10 mouse cellular contexts compared by ENCODE assay signal in genomic region chr15:8717021-8717571, GRCm38 (mm10). TPM values are rescaled to one million over a fixed set of nuclear protein-coding genes. Genes with fewer than 3 reads are reported as not detected.
DNase-seq lines count a peak whose midpoint lies in the region; ATAC-seq and TF ChIP-seq lines count a peak whose summit lies in the region.
"Had no signal": no experiment of that assay in that cellular context is flagged by ENCODE, and none has a peak within 500 bp of the region (broad histone marks: within the 10 kb centered on the region; RNA-seq: fewer than 3 reads in every experiment).

No protein-coding gene starts in this region.

- 0 out of 2 replicates have a peak overlapping the region, but pooled peaks have one; percentile 12 for H3K4me2 ChIP-seq in intestine, embryonic 14.5 days (ENCODE audit: low read length)
- no peak overlapping the region for H3K4me2 ChIP-seq in intestine, postnatal 0 days (replicated peaks; ENCODE audit: low read depth)
- H3K4me2 ChIP-seq in midbrain, embryonic 13.5 days (replicated peaks) = peak overlapping the region; percentile 22; the same call in 1 of the 2 replicates

- ATAC-seq in intestine, embryonic 14.5 days (replicated peaks; ENCODE audit: low FRiP score, low TSS enrichment, low read depth) = no peak
- no peak for ATAC-seq in intestine, postnatal 0 days
- ATAC-seq in midbrain, embryonic 13.5 days = 0 out of 2 replicates have a peak, but pooled peaks have one; percentile 24

- H3K9me3 ChIP-seq in intestine, embryonic 14.5 days (ENCODE audit: control insufficient read depth, low read length) = no peaks in the 10 kb centered on the region
- H3K9me3 ChIP-seq in intestine, postnatal 0 days (ENCODE audit: control insufficient read depth) = no peaks in the 10 kb centered on the region
- no peaks in the 10 kb centered on the region for H3K9me3 ChIP-seq in ES-Bruce4 (replicated peaks; ENCODE audit: control insufficient read depth, insufficient read depth, low read length, poor library complexity, severe bottlenecking)
- H3K9me3 ChIP-seq in forebrain, embryonic 10.5 days = no peaks in the 10 kb centered on the region
- H3K9me3 ChIP-seq in midbrain, embryonic 13.5 days = no peaks in the 10 kb centered on the region

- TF ChIP-seq CTCF in intestine, postnatal 0 days (IDR thresholded peaks at IDR 0.05; ENCODE audit: low read depth) = no peak
- no peak for TF ChIP-seq CTCF in ES-Bruce4 (IDR thresholded peaks at IDR 0.05; ENCODE audit: low read depth, low read length)

- no peak overlapping the region for H3K27ac ChIP-seq in intestine, embryonic 14.5 days (ENCODE audit: low read depth)
- no peak overlapping the region for H3K27ac ChIP-seq in intestine, postnatal 0 days (ENCODE audit: low read depth, low read length)
- peak overlapping the region; percentile 68 for H3K27ac ChIP-seq in ES-Bruce4 (ENCODE audit: insufficient read depth, low read length)
- H3K27ac ChIP-seq in forebrain, embryonic 10.5 days = peak overlapping the region; percentile 66; the same call in 1 of the 2 replicates
- H3K27ac ChIP-seq in midbrain, embryonic 13.5 days = no peak overlapping the region

- TF ChIP-seq EP300 in ES-Bruce4 (IDR thresholded peaks at IDR 0.05; ENCODE audit: insufficient read depth, low read depth, low read length) = no peak

- no peak overlapping the region for H3K4me3 ChIP-seq in intestine, embryonic 14.5 days (ENCODE audit: low read depth, low read length)
- no peak overlapping the region for H3K4me3 ChIP-seq in intestine, postnatal 0 days (ENCODE audit: low read depth, low read length)
- H3K4me3 ChIP-seq in ES-Bruce4 (ENCODE audit: low read depth, low read length) = no peak overlapping the region
- peak overlapping the region; percentile 27; the same call in 1 of the 2 replicates for H3K4me3 ChIP-seq in forebrain, embryonic 10.5 days
- no peak overlapping the region for H3K4me3 ChIP-seq in midbrain, embryonic 13.5 days (replicated peaks)

- no peak for DNase-seq in intestine, embryonic 14.5 days (ENCODE audit: low spot score)
- no peak for DNase-seq in forebrain, embryonic 10.5 days (ENCODE audit: extremely low spot score, low spot score)
- DNase-seq in adrenal gland, postnatal 10 days = no peak
- DNase-seq in spleen, adult 18-20 months = no peak
- DNase-seq in ovary, postnatal 10 days (ENCODE audit: low spot score) = no peak
- DNase-seq: kidney, postnatal 25 days had no signal

- no peaks in the 10 kb centered on the region for H3K36me3 ChIP-seq in intestine, embryonic 14.5 days (ENCODE audit: control insufficient read depth, insufficient read depth, low read length)
- H3K36me3 ChIP-seq in intestine, postnatal 0 days (ENCODE audit: control insufficient read depth, insufficient read depth) = no peaks in the 10 kb centered on the region
- no peaks in the 10 kb centered on the region for H3K36me3 ChIP-seq in ES-Bruce4 (ENCODE audit: control insufficient read depth, insufficient read depth, low read length, poor library complexity, severe bottlenecking)
- no peaks in the 10 kb centered on the region for H3K36me3 ChIP-seq in forebrain, embryonic 10.5 days (replicated peaks)
- H3K36me3 ChIP-seq in midbrain, embryonic 13.5 days = no peaks in the 10 kb centered on the region

- H3K27me3 ChIP-seq in intestine, embryonic 14.5 days (replicated peaks; ENCODE audit: control insufficient read depth, insufficient read depth, low read length) = no peaks in the 10 kb centered on the region
- no peaks in the 10 kb centered on the region for H3K27me3 ChIP-seq in intestine, postnatal 0 days (replicated peaks; ENCODE audit: control insufficient read depth, insufficient read depth, low read length)
- H3K27me3 ChIP-seq in ES-Bruce4 (ENCODE audit: control insufficient read depth, insufficient read depth, low read length, poor library complexity, severe bottlenecking) = no peaks in the 10 kb centered on the region
- H3K27me3 ChIP-seq in forebrain, embryonic 10.5 days (ENCODE audit: poor library complexity, severe bottlenecking) = peaks cover 12% of the 10 kb centered on the region
- peaks cover 7% of the 10 kb centered on the region; the same call in 1 of the 2 replicates for H3K27me3 ChIP-seq in midbrain, embryonic 13.5 days
- H3K27me3 ChIP-seq: CH12.LX had no signal

- 0 out of 2 replicates have a peak, but pooled peaks cover 4% of the 10 kb centered on the region for H3K4me1 ChIP-seq in intestine, embryonic 14.5 days (replicated peaks; ENCODE audit: control insufficient read depth, insufficient read depth, low read length)
- no peaks in the 10 kb centered on the region for H3K4me1 ChIP-seq in intestine, postnatal 0 days (replicated peaks; ENCODE audit: control insufficient read depth, insufficient read depth, low read length)
- H3K4me1 ChIP-seq in ES-Bruce4 (ENCODE audit: control insufficient read depth, insufficient read depth, low read length) = peaks cover 2% of the 10 kb centered on the region
- H3K4me1 ChIP-seq in forebrain, embryonic 10.5 days = peaks cover 24% of the 10 kb centered on the region
- H3K4me1 ChIP-seq in midbrain, embryonic 13.5 days (replicated peaks) = peaks cover 3% of the 10 kb centered on the region; the same call in 1 of the 2 replicates

- TF ChIP-seq POLR2A in ES-Bruce4 (IDR thresholded peaks at IDR 0.05; ENCODE audit: insufficient read depth, low read length) = no peak

- WGBS in intestine, embryonic 14.5 days = 36% methylated on average over 6 of the region's 6 CpGs
- WGBS in intestine, postnatal 0 days = 41% methylated on average over 6 of the region's 6 CpGs
- 47% methylated on average over 6 of the region's 6 CpGs for WGBS in forebrain, embryonic 10.5 days
- 27% methylated on average over 6 of the region's 6 CpGs for WGBS in midbrain, embryonic 13.5 days

- no peak overlapping the region for H3K9ac ChIP-seq in intestine, embryonic 14.5 days (ENCODE audit: low read length)
- H3K9ac ChIP-seq in intestine, postnatal 0 days (ENCODE audit: low read depth, low read length) = no peak overlapping the region
- peak overlapping the region; percentile 20 for H3K9ac ChIP-seq in ES-Bruce4 (ENCODE audit: low read depth, poor library complexity, severe bottlenecking)
- H3K9ac ChIP-seq in midbrain, embryonic 13.5 days (replicated peaks) = no peak overlapping the region

RNA-seq across cellular contexts. Expression of gene Slc1a3, which starts 6.5 kb away (rescaled TPM):
- polyA plus RNA-seq in intestine, embryonic 14.5 days (2014; fragmentation: Nextera tagmentation; extraction: Ambion mirVana) = 9.5 and 11.6 TPM in 2 replicates
- polyA plus RNA-seq in intestine, postnatal 0 days (2015; fragmentation: Nextera tagmentation; extraction: Ambion mirVana) = 0.50 and 0.53 TPM in 2 replicates
- polyA plus RNA-seq in ES-Bruce4 (2011; ENCODE audit: insufficient read depth, insufficient read length, low read depth, missing spikeins) = 21.7 and 25.4 TPM in 2 replicates
- polyA plus RNA-seq in forebrain, embryonic 10.5 days (2016; fragmentation: Nextera tagmentation; extraction: Ambion mirVana) = 27.0 and 29.0 TPM in 2 replicates
- polyA plus RNA-seq in midbrain, embryonic 13.5 days (2015; fragmentation: Nextera tagmentation; extraction: Ambion mirVana) = 76.4 and 85.4 TPM in 2 replicates
- 10 to 100 TPM; 10.4 to 18.5 TPM for total RNA-seq in adrenal gland, postnatal 10 days (2021)

Comparison
In these comparisons a context has a peak if more than half of its experiments do, and no peak if none do; other contexts are left out.
1. H3K27ac ChIP-seq: peak in ES-Bruce4 (single experiment) and forebrain, embryonic 10.5 days (single experiment); none in intestine, embryonic 14.5 days (single experiment), intestine, postnatal 0 days (single experiment) and midbrain, embryonic 13.5 days (single experiment).